Mouse (Mus musculus) CH12.LX (cell line): ENCODE data around the gene Gdf15. TPM values are rescaled to one million over a fixed set of nuclear protein-coding genes. Genes with fewer than 3 reads are reported as not detected.

ENCODE experiments used
- DNase-seq: peaks from one replicate; pipeline ENCODE4 v3.0.0-alpha.2; 2013; ENCODE audit errors: extremely low read depth
- H3K27ac ChIP-seq: 2 replicates; pipeline ENCODE4 v1.5.1; 2012; ENCODE audit warnings: low read depth, mild to moderate bottlenecking, control low read depth, moderate library complexity; ENCODE audit not compliant: insufficient read depth
- H3K27me3 ChIP-seq: replicated peaks from 2 replicates; pipeline ENCODE3; 2012; ENCODE audit warnings: inconsistent platforms
- H3K36me3 ChIP-seq, 2 experiments: replicated peaks in 1 of 2; 2 replicates each; pipeline versions ENCODE3 to v1.6.1; 2012; ENCODE audit warnings: inconsistent platforms in 1 of 2, low read length in 1 of 2, mild to moderate bottlenecking in 1 of 2, mixed read lengths in 1 of 2, moderate library complexity in 1 of 2; ENCODE audit not compliant: control insufficient read depth in 1 of 2, insufficient read depth in 1 of 2
- H3K4me1 ChIP-seq, 2 experiments: 2 replicates each; pipeline ENCODE4 v1.6.1; 2012; ENCODE audit warnings: inconsistent platforms in 1 of 2, moderate library complexity in 1 of 2; ENCODE audit not compliant: insufficient read depth in 2 of 2, control insufficient read depth in 1 of 2
- H3K4me2 ChIP-seq: 2 replicates; pipeline ENCODE4 v1.6.1; 2012; ENCODE audit warnings: low read depth, mild to moderate bottlenecking, control low read depth; ENCODE audit not compliant: poor library complexity, insufficient read depth, severe bottlenecking
- H3K4me3 ChIP-seq, 3 experiments: fragments of 150-350 bp in 1 of 3; sonication (generic) in 1 of 3; replicated peaks in 1 of 3; 2 replicates each; pipeline versions ENCODE3 to v1.5.1; 2011 to 2012; ENCODE audit warnings: low read depth in 2 of 3, low read length in 2 of 3, mild to moderate bottlenecking in 2 of 3, moderate library complexity in 2 of 3, control low read depth in 1 of 3, improper control_type of control experiment in 1 of 3, inconsistent platforms in 1 of 3, mixed read lengths in 1 of 3; ENCODE audit not compliant: poor library complexity in 1 of 3
- H3K79me2 ChIP-seq: replicated peaks from 2 replicates; pipeline ENCODE4 v1.6.1; 2012; ENCODE audit warnings: mild to moderate bottlenecking, moderate library complexity; ENCODE audit not compliant: control insufficient read depth, poor library complexity, insufficient read depth, severe bottlenecking; ENCODE audit errors: extremely low read depth
- H3K9ac ChIP-seq: 2 replicates; pipeline ENCODE4 v1.6.1; 2012; ENCODE audit warnings: low read depth, mild to moderate bottlenecking, control low read depth, moderate library complexity; ENCODE audit not compliant: insufficient read depth
- H3K9me3 ChIP-seq: replicated peaks from 2 replicates; pipeline ENCODE3; 2012; ENCODE audit warnings: low read length, inconsistent platforms, mixed read lengths
- BHLHE40 ChIP-seq: IDR thresholded peaks from 2 replicates; pipeline ENCODE4 v1.6.1; 2011; ENCODE audit warnings: mild to moderate bottlenecking, low read depth, low read length, improper control_type of control experiment
- CHD2 ChIP-seq: IDR thresholded peaks from 2 replicates; pipeline ENCODE4 v1.6.1; 2011; ENCODE audit warnings: low read length, improper control_type of control experiment
- CTCF ChIP-seq, 2 experiments: IDR thresholded peaks in 1 of 2; conservative IDR thresholded peaks in 1 of 2; 2 replicates each; pipeline ENCODE4 v1.5.1; 2011 to 2012; ENCODE audit warnings: low read depth in 2 of 2, low read length in 2 of 2, improper control_type of control experiment in 1 of 2, inconsistent platforms in 1 of 2, mild to moderate bottlenecking in 1 of 2, moderate library complexity in 1 of 2
- ELF1 ChIP-seq: IDR thresholded peaks from 2 replicates; pipeline ENCODE4 v1.6.1; 2014; ENCODE audit warnings: low read depth, mild to moderate bottlenecking, inconsistent platforms, low read length, improper control_type of control experiment
- EP300 ChIP-seq: IDR thresholded peaks from 2 replicates; pipeline ENCODE4 v1.6.1; 2011; ENCODE audit warnings: low read length, improper control_type of control experiment
- ETS1 ChIP-seq: conservative IDR thresholded peaks from 2 replicates; pipeline ENCODE4 v1.6.1; 2012; ENCODE audit warnings: low read depth, mild to moderate bottlenecking, inconsistent platforms, low read length, improper control_type of control experiment, moderate library complexity
- HCFC1 ChIP-seq: IDR thresholded peaks from 2 replicates; pipeline ENCODE4 v1.6.1; 2012; ENCODE audit warnings: low read depth, mild to moderate bottlenecking, inconsistent platforms, low read length, improper control_type of control experiment
- JUND ChIP-seq: conservative IDR thresholded peaks from 2 replicates; pipeline ENCODE4 v1.6.1; 2011; ENCODE audit warnings: low read depth, low read length, improper control_type of control experiment
- MAFK ChIP-seq: IDR thresholded peaks from 2 replicates; pipeline ENCODE4 v1.6.1; 2011; ENCODE audit warnings: low read length, improper control_type of control experiment; ENCODE audit not compliant: insufficient replicate concordance
- MAX ChIP-seq: IDR thresholded peaks from 2 replicates; pipeline ENCODE4 v1.6.1; 2011; ENCODE audit warnings: low read length, improper control_type of control experiment
- MEF2A ChIP-seq: IDR thresholded peaks from 2 replicates; pipeline ENCODE4 v1.6.1; 2014; ENCODE audit warnings: low read depth, mild to moderate bottlenecking, inconsistent platforms, low read length, improper control_type of control experiment, borderline replicate concordance
- NRF1 ChIP-seq: IDR thresholded peaks from 2 replicates; pipeline ENCODE4 v1.6.1; 2014; ENCODE audit warnings: low read depth, mild to moderate bottlenecking, inconsistent platforms, low read length, improper control_type of control experiment, moderate library complexity
- PAX5 ChIP-seq: IDR thresholded peaks from 2 replicates; pipeline ENCODE4 v1.6.1; 2012; ENCODE audit warnings: low read length, inconsistent platforms, mixed read lengths
- POLR2A ChIP-seq: IDR thresholded peaks from 2 replicates; pipeline ENCODE4 v1.6.1; 2011; ENCODE audit warnings: low read depth, mild to moderate bottlenecking, improper control_type of control experiment, low read length
- POLR2AphosphoS2 ChIP-seq: IDR thresholded peaks from 2 replicates; pipeline ENCODE4 v1.6.1; 2011; ENCODE audit warnings: low read depth, low read length, improper control_type of control experiment
- RAD21 ChIP-seq: IDR thresholded peaks from 2 replicates; pipeline ENCODE4 v1.6.1; 2011; ENCODE audit warnings: low read depth, mild to moderate bottlenecking, low read length, improper control_type of control experiment, moderate library complexity
- SIN3A ChIP-seq: IDR thresholded peaks from 2 replicates; pipeline ENCODE4 v1.6.1; 2012; ENCODE audit warnings: low read length, improper control_type of control experiment, inconsistent platforms
- SMC3 ChIP-seq: IDR thresholded peaks from 2 replicates; pipeline ENCODE4 v1.6.1; 2011; ENCODE audit warnings: low read depth, low read length, improper control_type of control experiment
- TBP ChIP-seq: conservative IDR thresholded peaks from 2 replicates; pipeline ENCODE4 v1.6.1; 2011; ENCODE audit warnings: low read depth, low read length, improper control_type of control experiment
- UBTF ChIP-seq: IDR thresholded peaks from 2 replicates; pipeline ENCODE4 v1.6.1; 2012; ENCODE audit warnings: low read depth, mild to moderate bottlenecking, inconsistent platforms, low read length, improper control_type of control experiment, moderate library complexity
- ZKSCAN1 ChIP-seq: IDR thresholded peaks from 2 replicates; pipeline ENCODE4 v1.6.1; 2012; ENCODE audit warnings: low read depth, inconsistent platforms, low read length, improper control_type of control experiment, borderline replicate concordance
- ZMIZ1 ChIP-seq: IDR thresholded peaks from 2 replicates; pipeline ENCODE4 v1.6.1; 2012; ENCODE audit warnings: low read depth, mild to moderate bottlenecking, inconsistent platforms, low read length, improper control_type of control experiment
- ZNF384 ChIP-seq: IDR thresholded peaks from 2 replicates; pipeline ENCODE4 v1.6.1; 2012; ENCODE audit warnings: low read depth, low read length, improper control_type of control experiment, inconsistent platforms
- dilution Hi-C: fragments of 300-500 bp; cut with MboI; formaldehyde crosslinking; loops from 2 replicates; pipeline ENCODE4 v1.14.3; 2020; ENCODE audit warnings: low sequenced_read_pairs; ENCODE audit not compliant: extremely low pct_unique_long_range_greater_than_20kb, extremely low pct_ligation_motif_present
- in situ Hi-C: fragments of 300-500 bp; cut with MboI; formaldehyde crosslinking; loops from 3 replicates; pipeline ENCODE4 v1.14.3; 2019; ENCODE audit warnings: low sequenced_read_pairs, low pct_ligation_motif_present, low pct_unique_long_range_greater_than_20kb, mixed read lengths
- polyA plus RNA-seq: library from polyadenylated mRNA; unstranded; fragments of >175 nt; gene quantifications from 2 replicates; pipeline ENCODE4 v1.2.1, GENCODE M21; 2012; ENCODE audit warnings: low read depth; ENCODE audit not compliant: insufficient read length
- total RNA-seq, 2 experiments: library from RNA; depleted of rRNA; stranded (reverse); fragments of 300-350 nt in 1 of 2; fragments of >200 nt in 1 of 2; gene quantifications; 2 replicates each; pipeline ENCODE4 v1.2.3; 2012 to 2014

Gene Gdf15
- total and polyA plus RNA-seq, 3 experiments, result 0.16 to 0.21 TPM; not detected in 1

DNA sequence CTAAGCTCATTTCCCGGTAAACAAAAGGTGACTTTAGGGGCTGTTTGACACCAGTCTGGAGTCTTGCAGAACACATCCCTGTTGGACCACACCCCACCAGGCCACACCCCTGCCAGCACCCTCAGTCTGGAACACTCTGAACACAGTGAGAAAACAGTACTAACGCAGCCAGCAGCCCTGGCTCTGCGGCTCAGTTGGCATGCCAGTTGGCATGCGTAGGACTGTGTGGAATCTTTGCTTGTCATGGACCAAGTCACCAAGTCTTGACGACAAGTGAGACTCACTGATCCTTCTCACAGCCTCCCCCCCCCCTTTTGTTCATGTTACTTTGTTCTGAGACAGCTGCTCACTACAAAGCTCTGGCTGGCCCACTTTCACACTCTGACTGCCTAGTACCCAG is 34.8 kb upstream of the Gdf15 start (continued):
- TF ChIP-seq BHLHE40, result no peak
- no peak for TF ChIP-seq MAX

DNA sequence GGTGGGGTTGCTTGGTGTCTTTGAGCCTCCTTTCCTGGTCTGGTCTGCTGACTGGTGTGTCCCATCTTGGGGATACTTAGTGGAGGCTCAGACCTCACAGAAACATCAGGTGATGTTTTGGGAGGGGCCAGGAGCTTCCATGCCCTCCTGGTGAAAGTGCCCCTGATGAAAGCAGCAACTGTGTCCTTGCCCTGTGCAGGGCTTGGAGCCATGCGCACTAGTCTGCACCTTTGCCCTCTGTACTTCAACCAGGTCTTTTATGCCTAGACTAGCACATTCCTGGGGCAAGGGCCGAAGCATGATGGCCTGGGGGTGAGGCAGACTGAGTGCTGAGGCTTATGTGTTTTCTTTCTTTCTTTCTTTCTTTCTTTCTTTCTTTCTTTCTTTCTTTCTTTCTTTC is 33.3 kb upstream of the Gdf15 start:
- Histone ChIP-seq H3K9ac (no peak overlapping the region), H3K79me2 (no peaks in the 10 kb centered on the region), H3K9me3 (peaks cover 4% of the 10 kb centered on the region), H3K36me3 (no peaks in the 10 kb centered on the region), H3K27me3 (peaks cover 1% of the 10 kb centered on the region), H3K27ac (no peak overlapping the region), H3K4me3 (no peak overlapping the region), H3K4me1 (peaks cover under 1 to 23% of the 10 kb centered on the region in 2 experiments; a peak in 3 of 4 replicates), H3K4me2 (no peak overlapping the region)
- dilution Hi-C loops, result no loop called here
- TF ChIP-seq SMC3 (no peak), RAD21 (no peak), UBTF (no peak), HCFC1 (no peak), NRF1 (no peak), ELF1 (no peak), ZMIZ1 (no peak), POLR2AphosphoS2 (no peak)
- in situ Hi-C loops, result loop anchor here (10.0 kb wide), 1 partner anchor 49 kb away; the partner anchor contains the start of gene Gm3336
- DNase-seq, result no peak

DNA sequence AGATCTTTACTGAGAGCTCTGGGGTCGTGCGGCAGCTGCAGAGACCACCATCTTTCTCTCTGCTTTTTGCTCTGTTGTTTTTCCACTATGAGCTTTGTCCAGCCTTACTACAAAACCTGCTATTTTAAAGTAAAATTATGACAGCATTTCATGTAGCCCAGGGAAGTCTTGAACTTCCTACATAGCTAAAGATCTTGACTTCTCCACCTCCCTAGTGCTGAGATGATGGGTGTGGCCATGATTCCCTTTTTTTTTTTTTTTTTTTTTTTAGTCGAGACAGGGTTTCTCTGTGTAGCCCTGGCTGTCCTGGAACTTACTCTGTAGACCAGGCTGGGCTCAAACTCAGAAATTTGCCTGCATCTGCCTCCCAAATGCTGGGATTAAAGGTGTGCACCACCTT is 32.4 kb upstream of the Gdf15 start:
- Histone ChIP-seq H3K9me3 (peaks cover 4% of the 10 kb centered on the region), H3K27me3 (peaks cover 1% of the 10 kb centered on the region), H3K9ac (no peak overlapping the region), H3K79me2 (no peaks in the 10 kb centered on the region), H3K4me1 (peaks cover 4 to 29% of the 10 kb centered on the region in 2 experiments; a peak in 3 of 4 replicates), H3K4me3 (no peak overlapping the region), H3K36me3 (no peaks in the 10 kb centered on the region), H3K4me2 (no peak overlapping the region), H3K27ac (no peak overlapping the region)
- TF ChIP-seq TBP, result no peak
- no peak for DNase-seq
- in situ Hi-C loops, result loop anchor here (10.0 kb wide), 1 partner anchor 50 kb away; the partner anchor contains the start of gene Gm3336
- dilution Hi-C loops, result no loop called here

DNA sequence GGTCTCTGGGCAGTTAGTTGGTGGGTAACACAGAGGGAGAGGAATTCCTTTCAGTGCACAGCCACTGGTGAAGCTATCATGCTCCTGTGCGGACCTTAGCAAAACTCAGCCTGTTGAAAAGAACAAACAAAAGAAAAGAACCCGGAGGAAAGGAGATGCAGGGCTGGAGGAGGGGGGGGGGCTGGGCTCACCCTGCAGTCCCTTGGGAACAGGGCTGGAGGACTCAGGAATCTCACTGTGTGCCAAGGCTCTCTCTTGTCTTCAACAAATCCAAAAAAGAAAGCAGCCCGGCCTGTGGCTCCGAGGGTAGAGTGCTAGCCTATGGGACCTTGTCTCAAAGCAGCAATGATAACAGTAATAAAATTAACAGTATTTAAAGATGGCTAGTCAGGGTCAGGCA is 31.4 kb upstream of the Gdf15 start:
- H3K79me2 ChIP-seq, result 0 out of 2 replicates have a peak, but pooled peaks cover 2% of the 10 kb centered on the region
- H3K27me3 ChIP-seq, result peaks cover 1% of the 10 kb centered on the region
- no peak for TF ChIP-seq ETS1
- TF ChIP-seq PAX5, result no peak
- TF ChIP-seq POLR2A, result no peak
- TF ChIP-seq ELF1, result no peak
- no peak for TF ChIP-seq SIN3A
- TF ChIP-seq UBTF, result no peak
- TF ChIP-seq SMC3, result no peak
- TF ChIP-seq TBP, result no peak
- TF ChIP-seq CHD2, result no peak
- no peak for TF ChIP-seq EP300
- TF ChIP-seq CTCF (conservative IDR thresholded peaks at IDR 0.05 in 1 of 2, IDR thresholded peaks at IDR 0.05 in 1 of 2; ENCODE audit: low read depth in 2 of 2, low read length in 2 of 2), result no peak
- no peak for TF ChIP-seq ZKSCAN1
- no peak for TF ChIP-seq JUND
- no peak for TF ChIP-seq MAX
- no peak for TF ChIP-seq MAFK
- no peak for TF ChIP-seq ZNF384
- TF ChIP-seq MEF2A, result no peak
- H3K4me3 ChIP-seq, result no peak overlapping the region
- DNase-seq, result no peak
- in situ Hi-C loops, result loop anchor here (10.0 kb wide), 1 partner anchor 51 kb away; the partner anchor contains the start of gene Gm3336
- no peak overlapping the region for H3K9ac ChIP-seq
- H3K36me3 ChIP-seq, result no peaks in the 10 kb centered on the region
- peaks cover 4 to 32% of the 10 kb centered on the region in 2 experiments for H3K4me1 ChIP-seq
- no peak overlapping the region for H3K27ac ChIP-seq
- H3K9me3 ChIP-seq, result peaks cover 4% of the 10 kb centered on the region
- dilution Hi-C loops, result no loop called here
- H3K4me2 ChIP-seq, result no peak overlapping the region
